Mouse (Mus musculus) limb, embryonic 13.5 days (tissue): ENCODE data around the gene Rnf186. TPM values are rescaled to one million over a fixed set of nuclear protein-coding genes. Genes with fewer than 3 reads are reported as not detected.

Source experiments
- ATAC-seq: fragments of 200-750 bp; cut with Nextera tagmentation; 2 replicates; pipeline ENCODE4 v1.8.0; 2017; ENCODE audit warnings: low read depth, moderate number of reproducible peaks, moderate TSS enrichment; ENCODE audit not compliant: low FRiP score
- H3K27ac ChIP-seq: fragments of 300-500 bp; sonication (generic); 2 replicates; pipeline ENCODE4 v1.5.1; 2015; ENCODE audit warnings: inconsistent platforms, mild to moderate bottlenecking, moderate library complexity
- H3K27me3 ChIP-seq: fragments of 300-500 bp; sonication (generic); 2 replicates; pipeline ENCODE4 v1.6.1; 2015; ENCODE audit warnings: mild to moderate bottlenecking, inconsistent platforms
- H3K36me3 ChIP-seq: fragments of 300-500 bp; sonication (generic); 2 replicates; pipeline ENCODE4 v1.6.1; 2015; ENCODE audit warnings: inconsistent platforms, mild to moderate bottlenecking, moderate library complexity
- H3K4me1 ChIP-seq: fragments of 300-500 bp; sonication (generic); 2 replicates; pipeline ENCODE4 v1.6.1; 2015; ENCODE audit warnings: inconsistent platforms
- H3K4me2 ChIP-seq: fragments of 300-500 bp; sonication (generic); replicated peaks from 2 replicates; pipeline ENCODE4 v1.6.1; 2015; ENCODE audit warnings: inconsistent platforms, mild to moderate bottlenecking, moderate library complexity
- H3K4me3 ChIP-seq: fragments of 300-500 bp; sonication (generic); 2 replicates; pipeline ENCODE4 v1.5.1; 2015; ENCODE audit warnings: moderate library complexity, mild to moderate bottlenecking, inconsistent platforms
- H3K9ac ChIP-seq: fragments of 300-500 bp; sonication (generic); 2 replicates; pipeline ENCODE4 v1.6.1; 2015; ENCODE audit warnings: mild to moderate bottlenecking, inconsistent platforms
- H3K9me3 ChIP-seq: fragments of 300-500 bp; sonication (generic); 2 replicates; pipeline ENCODE4 v1.6.1; 2016; ENCODE audit warnings: inconsistent platforms
- WGBS: fragments of 180-500 bp; shearing (Covaris S2); methylation state at CpG from one replicate; pipeline ENCODE4 v1.1.7; 2015; 5-methylcytosine and 5-hydroxymethylcytosine counted together
- polyA plus RNA-seq: library from polyadenylated mRNA; unstranded; fragments of >200 nt; fragmentation: Nextera tagmentation; extraction: Ambion mirVana; gene quantifications from 2 replicates; pipeline ENCODE4 v1.2.1, GENCODE M21; 2015

The Rnf186 gene
- polyA plus RNA-seq, 1 experiment from 2014 or later, result 0.27 TPM

GRCm38 (mm10) chr4:138948257-138948656 is 18.7 kb upstream of the Rnf186 start:
- Histone ChIP-seq H3K4me1 (no peaks in the 10 kb centered on the region), H3K4me3 (no peak overlapping the region), H3K27ac (no peak overlapping the region), H3K36me3 (no peaks in the 10 kb centered on the region), H3K9ac (no peak overlapping the region), H3K27me3 (no peaks in the 10 kb centered on the region), H3K4me2 (no peak overlapping the region), H3K9me3 (0 out of 2 replicates have a peak, but pooled peaks cover 3% of the 10 kb centered on the region)
- no peak for ATAC-seq
- WGBS, result 90% methylated on average over 2 of the region's 2 CpGs

GRCm38 (mm10) chr4:138958612-138959011 is 8.3 kb upstream of the Rnf186 start:
- Histone ChIP-seq H3K9me3 (no peaks in the 10 kb centered on the region), H3K4me2 (no peak overlapping the region), H3K4me1 (no peaks in the 10 kb centered on the region), H3K9ac (no peak overlapping the region), H3K27me3 (0 out of 2 replicates have a peak, but pooled peaks cover 7% of the 10 kb centered on the region), H3K36me3 (no peaks in the 10 kb centered on the region), H3K27ac (no peak overlapping the region), H3K4me3 (no peak overlapping the region)
- no peak for ATAC-seq
- 84% methylated on average over 9 of the region's 9 CpGs for WGBS

GRCm38 (mm10) chr4:138959120-138959519 is 7.8 kb upstream of the Rnf186 start:
- Histone ChIP-seq H3K9me3 (no peaks in the 10 kb centered on the region), H3K27me3 (0 out of 2 replicates have a peak, but pooled peaks cover 7% of the 10 kb centered on the region), H3K4me3 (no peak overlapping the region), H3K9ac (no peak overlapping the region), H3K27ac (no peak overlapping the region), H3K4me2 (no peak overlapping the region), H3K36me3 (no peaks in the 10 kb centered on the region), H3K4me1 (no peaks in the 10 kb centered on the region)
- 86% methylated on average over 15 of the region's 15 CpGs for WGBS
- ATAC-seq, result no peak

- 73% methylated on average over 7 of the region's 7 CpGs for WGBS
- Histone ChIP-seq H3K4me1 (no peaks in the 10 kb centered on the region), H3K9ac (no peak overlapping the region), H3K27ac (no peak overlapping the region), H3K9me3 (no peaks in the 10 kb centered on the region), H3K4me3 (no peak overlapping the region), H3K27me3 (0 out of 2 replicates have a peak, but pooled peaks cover 7% of the 10 kb centered on the region), H3K36me3 (no peaks in the 10 kb centered on the region), H3K4me2 (no peak overlapping the region)
- ATAC-seq, result no peak
Measured at GRCm38 (mm10) chr4:138959926-138960325, 7.0 kb upstream of the Rnf186 start.

GRCm38 (mm10) chr4:138962719-138963118 is 4.2 kb upstream of the Rnf186 start:
- 73% methylated on average over 5 of the region's 5 CpGs for WGBS

GRCm38 (mm10) chr4:138965871-138966270 is 1.0 kb upstream of the Rnf186 start:
- Histone ChIP-seq H3K4me3 (no peak overlapping the region), H3K9ac (no peak overlapping the region), H3K36me3 (no peaks in the 10 kb centered on the region), H3K27ac (no peak overlapping the region), H3K4me1 (no peaks in the 10 kb centered on the region), H3K4me2 (no peak overlapping the region), H3K9me3 (no peaks in the 10 kb centered on the region), H3K27me3 (no peaks in the 10 kb centered on the region)
- WGBS, result 70% methylated on average over 5 of the region's 5 CpGs
- ATAC-seq, result no peak

More at GRCm38 (mm10) chr4:138962719-138963118, 4.2 kb upstream of the Rnf186 start:
- H3K4me1 ChIP-seq, result no peaks in the 10 kb centered on the region
- H3K4me3 ChIP-seq, result no peak overlapping the region
- H3K27me3 ChIP-seq, result 0 out of 2 replicates have a peak, but pooled peaks cover 7% of the 10 kb centered on the region
- H3K9ac ChIP-seq, result no peak overlapping the region
- H3K9me3 ChIP-seq, result no peaks in the 10 kb centered on the region
- H3K27ac ChIP-seq, result no peak overlapping the region
- no peak for ATAC-seq
- H3K36me3 ChIP-seq, result no peaks in the 10 kb centered on the region
- no peak overlapping the region for H3K4me2 ChIP-seq

GRCm38 (mm10) chr4:138967485-138967884 is 573 bp downstream of the Rnf186 start:
- Histone ChIP-seq H3K9ac (no peak overlapping the region), H3K36me3 (no peaks in the 10 kb centered on the region), H3K4me1 (peaks cover 7% of the 10 kb centered on the region), H3K9me3 (no peaks in the 10 kb centered on the region), H3K27ac (no peak overlapping the region), H3K4me2 (no peak overlapping the region), H3K27me3 (no peaks in the 10 kb centered on the region), H3K4me3 (no peak overlapping the region)
- no peak for ATAC-seq
- 84% methylated on average over 15 of the region's 15 CpGs for WGBS

GRCm38 (mm10) chr4:138968772-138969556 is 2.1 kb downstream of the Rnf186 start:
- no peak for ATAC-seq
- Histone ChIP-seq H3K4me3 (no peak overlapping the region), H3K27me3 (no peaks in the 10 kb centered on the region), H3K4me2 (no peak overlapping the region), H3K9me3 (no peaks in the 10 kb centered on the region), H3K9ac (no peak overlapping the region), H3K4me1 (peaks cover 17% of the 10 kb centered on the region), H3K36me3 (no peaks in the 10 kb centered on the region), H3K27ac (no peak overlapping the region)
- 51% methylated on average over 16 of the region's 16 CpGs for WGBS

- Histone ChIP-seq H3K27me3 (no peaks in the 10 kb centered on the region), H3K27ac (no peak overlapping the region), H3K9ac (no peak overlapping the region), H3K36me3 (no peaks in the 10 kb centered on the region), H3K4me1 (peaks cover 17% of the 10 kb centered on the region), H3K9me3 (no peaks in the 10 kb centered on the region), H3K4me2 (no peak overlapping the region), H3K4me3 (no peak overlapping the region)
- no peak for ATAC-seq
- 61% methylated on average over 9 of the region's 9 CpGs for WGBS
Measured at GRCm38 (mm10) chr4:138969736-138970135, 2.8 kb downstream of the Rnf186 start.

- ATAC-seq, result no peak
- Histone ChIP-seq H3K9me3 (no peaks in the 10 kb centered on the region), H3K4me1 (peaks cover 17% of the 10 kb centered on the region), H3K27ac (no peak overlapping the region), H3K4me2 (no peak overlapping the region), H3K9ac (no peak overlapping the region), H3K36me3 (no peaks in the 10 kb centered on the region), H3K27me3 (no peaks in the 10 kb centered on the region), H3K4me3 (no peak overlapping the region)
- WGBS, result 88% methylated on average over 6 of the region's 6 CpGs
Measured at GRCm38 (mm10) chr4:138971371-138971770, 4.5 kb downstream of the Rnf186 start.

GRCm38 (mm10) chr4:138972139-138972826 is 5.4 kb downstream of the Rnf186 start:
- H3K9me3 ChIP-seq, result no peaks in the 10 kb centered on the region
- H3K9ac ChIP-seq, result peak overlapping the region; percentile 79
- peaks cover 17% of the 10 kb centered on the region for H3K4me1 ChIP-seq
- WGBS, result 20% methylated on average over 20 of the region's 20 CpGs
- H3K27ac ChIP-seq, result peak overlapping the region; percentile 73
- peak overlapping the region; percentile 94 for H3K4me2 ChIP-seq
- H3K27me3 ChIP-seq, result no peaks in the 10 kb centered on the region
- H3K36me3 ChIP-seq, result no peaks in the 10 kb centered on the region
- peak overlapping the region; percentile 62 for H3K4me3 ChIP-seq
- ATAC-seq, result peak; percentile 24; the same call in 1 of the 2 replicates
